Mouse (Mus musculus) urinary bladder, postnatal 10 days (tissue): Measurements from ENCODE around the gene Lck.

Experiments
- DNase-seq: peaks from one replicate; pipeline ENCODE4 v3.0.0; 2022; ENCODE audit warnings: low spot score

The Lck gene

DNA sequence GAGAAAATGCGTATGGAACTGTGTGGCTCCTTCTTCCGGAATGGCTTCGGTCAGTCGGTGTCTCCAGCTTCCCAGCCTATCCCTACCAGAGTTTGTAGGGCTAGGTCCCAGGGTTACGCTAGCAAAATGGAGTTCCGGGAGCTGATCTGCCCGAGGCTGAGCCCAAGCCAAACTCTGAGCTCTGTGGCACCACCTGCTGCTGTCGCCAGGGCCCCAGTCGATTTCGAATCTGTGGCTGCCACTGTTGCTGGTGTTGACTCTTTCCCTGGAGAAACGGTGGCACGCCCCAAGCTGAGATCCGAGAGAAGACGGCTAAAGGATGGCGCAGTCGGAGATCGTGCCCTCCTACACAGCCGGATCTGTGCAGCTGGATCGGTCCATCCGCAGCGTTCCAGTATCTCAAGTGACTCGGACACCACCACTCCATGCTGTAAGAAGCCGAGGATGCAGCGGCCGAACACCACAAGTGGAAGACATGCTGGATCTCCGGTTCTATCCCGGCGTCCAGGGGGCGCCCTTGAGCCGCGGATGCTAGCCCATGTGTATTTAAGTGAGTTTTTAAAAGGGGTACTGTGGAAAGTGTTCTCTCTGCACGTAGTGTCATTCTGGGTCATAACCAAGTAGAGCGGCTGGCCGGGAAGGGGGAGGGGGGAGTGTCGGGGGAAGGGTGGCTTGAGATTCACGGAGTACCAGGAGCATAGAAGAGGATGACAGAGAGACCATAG, 11.6 kb upstream of the Lck start:
- peak; percentile 28 for DNase-seq

- DNase-seq: no peak
Measured at GRCm38 (mm10) chr4:129584370-129584769, 10.9 kb upstream of the Lck start.

DNA sequence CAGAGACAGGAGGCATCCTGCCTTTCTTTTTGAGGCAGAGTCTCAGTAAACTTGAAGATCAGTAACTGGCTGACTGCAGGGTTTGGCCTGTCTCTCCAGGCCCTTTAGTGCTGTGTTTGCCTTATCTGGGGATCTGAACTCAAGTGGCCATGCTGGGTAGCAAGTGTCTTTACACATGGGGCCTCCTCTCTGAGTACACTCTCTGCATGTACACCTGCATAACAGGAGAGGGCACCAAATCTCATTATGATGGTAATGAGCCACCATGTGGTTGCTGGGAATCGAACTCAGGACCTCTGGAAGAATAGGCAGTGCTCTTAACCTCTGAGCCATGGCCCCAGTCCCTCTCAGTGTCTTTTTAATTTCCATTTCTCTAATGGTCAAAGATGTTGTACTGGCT, 8.8 kb upstream of the Lck start:
- DNase-seq: no peak

DNA sequence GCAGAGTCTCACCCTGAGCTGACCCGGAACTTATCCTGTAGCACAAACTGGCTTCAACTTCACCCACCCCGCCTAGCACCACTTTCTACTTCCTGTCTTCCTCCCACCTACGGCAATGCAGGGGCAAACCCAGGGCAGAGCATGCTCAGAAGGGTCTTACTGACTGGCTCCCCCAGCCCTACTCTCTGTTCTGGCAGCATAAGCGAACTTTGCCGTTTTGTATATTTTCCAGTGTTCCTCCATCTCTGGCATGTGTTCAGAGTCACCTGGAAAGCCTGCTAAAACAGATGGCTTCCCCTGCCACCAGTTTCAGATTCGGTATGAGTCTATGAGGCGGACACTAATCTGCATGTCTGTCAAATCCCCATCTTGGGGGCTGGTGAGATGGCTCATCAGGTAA, 6.9 kb upstream of the Lck start:
- DNase-seq: no peak

DNA sequence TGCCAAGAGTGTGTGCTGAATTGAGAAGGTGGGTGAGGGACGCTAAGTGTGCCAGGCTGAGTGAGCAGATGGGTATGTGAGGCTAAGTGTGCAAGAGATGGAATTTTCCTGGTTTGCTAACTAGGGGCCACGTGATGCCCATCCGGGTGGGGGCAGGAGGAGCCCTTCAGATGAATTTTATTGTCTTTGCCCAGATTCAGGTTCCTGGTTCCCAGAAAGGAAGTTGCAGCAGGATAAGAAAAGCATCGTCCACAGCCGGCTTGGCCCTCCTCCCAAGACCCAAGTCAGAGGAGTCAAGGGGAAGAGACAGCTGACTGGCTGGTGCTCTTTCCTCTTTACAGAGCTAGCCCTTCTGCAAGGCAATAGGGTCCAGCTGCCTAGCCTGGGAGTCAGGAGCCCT, 5.0 kb upstream of the Lck start, which contains the start of gene Fam167b:
TSS of gene Fam167b (minus strand) at position 84 of the 400 bp plus-strand sequence.
- no peak for DNase-seq

- no peak for DNase-seq
Measured at GRCm38 (mm10) chr4:129577688-129578087, 4.2 kb upstream of the Lck start.

- peak; percentile 33 for DNase-seq
Measured at GRCm38 (mm10) chr4:129576863-129577491, 3.5 kb upstream of the Lck start.

GRCm38 (mm10) chr4:129575171-129575844, 1.9 kb upstream of the Lck start:
- no peak for DNase-seq

DNA sequence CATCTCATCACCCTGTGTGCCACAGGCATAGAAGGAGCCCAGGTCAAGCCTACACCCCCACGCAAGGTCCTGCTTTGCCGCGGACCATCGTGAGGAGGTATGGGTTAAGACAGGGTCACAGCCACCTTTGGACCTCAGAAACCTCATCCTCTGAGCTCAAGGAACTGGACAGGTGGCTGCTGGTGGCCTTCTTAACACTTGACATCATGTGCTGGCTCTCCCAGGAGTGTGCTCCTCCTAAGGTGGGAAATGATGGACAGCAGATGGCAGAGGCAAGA, 409 bp downstream of the Lck start:
- DNase-seq: no peak

DNA sequence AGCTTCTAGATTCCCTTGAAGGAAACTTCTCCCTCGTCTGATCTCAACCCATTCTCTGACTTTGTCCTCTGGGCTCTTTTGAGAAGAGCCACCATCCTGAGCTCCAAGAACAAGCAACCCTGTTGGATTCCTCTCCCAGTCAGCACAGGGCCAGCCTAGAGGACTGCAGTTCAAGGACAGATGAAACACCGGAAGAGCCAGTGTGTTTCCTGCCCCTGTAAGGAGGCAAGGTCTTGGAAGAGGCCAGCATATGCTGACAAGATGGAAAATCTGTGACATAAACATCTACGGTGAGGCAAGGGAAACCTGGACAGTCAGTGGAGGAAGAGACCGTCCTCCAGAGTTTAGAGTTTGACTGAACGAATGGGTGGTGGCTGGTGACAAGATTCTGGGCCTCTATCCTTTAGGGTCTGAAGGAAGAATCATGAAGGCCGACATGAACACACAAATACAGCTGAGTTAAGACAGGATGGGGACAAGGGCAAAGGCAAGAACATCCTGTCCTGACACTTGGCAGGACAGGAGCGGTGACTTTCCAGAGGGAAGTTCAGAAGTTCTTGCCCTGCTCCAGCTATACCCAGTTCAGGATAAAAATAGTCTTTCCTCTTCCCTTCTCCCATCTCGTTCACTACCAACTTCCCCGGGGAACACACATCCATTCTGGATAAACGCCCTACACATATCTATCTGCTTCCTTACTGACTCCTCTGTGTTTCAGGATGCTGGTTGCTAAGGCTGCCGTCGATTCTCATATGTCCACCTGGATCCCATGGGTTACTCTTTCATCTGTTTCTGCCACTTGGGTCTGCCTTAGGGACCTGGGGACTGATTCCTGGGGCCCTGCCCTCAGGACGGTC, 977 bp downstream of the Lck start:
- no peak for DNase-seq

GRCm38 (mm10) chr4:129571551-129572084, 1.8 kb downstream of the Lck start:
- DNase-seq: no peak

GRCm38 (mm10) chr4:129570028-129570427, 3.4 kb downstream of the Lck start:
- DNase-seq: no peak

GRCm38 (mm10) chr4:129568366-129568765, 5.1 kb downstream of the Lck start:
- no peak for DNase-seq

GRCm38 (mm10) chr4:129565139-129565538, 8.3 kb downstream of the Lck start:
- no peak for DNase-seq

- no peak for DNase-seq
Measured at GRCm38 (mm10) chr4:129563718-129564117, 9.7 kb downstream of the Lck start.

DNA sequence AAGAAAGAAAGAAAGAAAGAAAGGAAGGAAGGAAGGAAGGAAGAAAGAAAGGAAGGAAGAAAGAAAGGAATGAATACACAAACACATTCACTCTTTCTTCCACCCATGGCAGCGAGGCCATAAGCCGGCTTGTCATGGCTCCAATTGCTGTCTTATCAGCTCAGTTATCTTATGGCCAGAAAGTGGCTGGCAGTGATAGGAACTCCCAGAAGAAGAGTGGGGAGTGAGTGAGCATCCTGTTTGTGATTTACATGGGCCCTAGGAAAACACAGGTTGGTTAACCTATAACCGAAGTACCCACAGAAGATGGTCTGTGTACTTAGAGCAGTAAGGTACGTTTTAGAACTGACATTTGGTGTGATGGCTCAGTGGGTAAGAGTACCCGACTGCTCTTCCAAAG, 12.3 kb downstream of the Lck start:
- no peak for DNase-seq

GRCm38 (mm10) chr4:129558321-129558955, 15.0 kb downstream of the Lck start:
- no peak for DNase-seq

- no peak for DNase-seq
Measured at GRCm38 (mm10) chr4:129557256-129557808, 16.1 kb downstream of the Lck start.

DNA sequence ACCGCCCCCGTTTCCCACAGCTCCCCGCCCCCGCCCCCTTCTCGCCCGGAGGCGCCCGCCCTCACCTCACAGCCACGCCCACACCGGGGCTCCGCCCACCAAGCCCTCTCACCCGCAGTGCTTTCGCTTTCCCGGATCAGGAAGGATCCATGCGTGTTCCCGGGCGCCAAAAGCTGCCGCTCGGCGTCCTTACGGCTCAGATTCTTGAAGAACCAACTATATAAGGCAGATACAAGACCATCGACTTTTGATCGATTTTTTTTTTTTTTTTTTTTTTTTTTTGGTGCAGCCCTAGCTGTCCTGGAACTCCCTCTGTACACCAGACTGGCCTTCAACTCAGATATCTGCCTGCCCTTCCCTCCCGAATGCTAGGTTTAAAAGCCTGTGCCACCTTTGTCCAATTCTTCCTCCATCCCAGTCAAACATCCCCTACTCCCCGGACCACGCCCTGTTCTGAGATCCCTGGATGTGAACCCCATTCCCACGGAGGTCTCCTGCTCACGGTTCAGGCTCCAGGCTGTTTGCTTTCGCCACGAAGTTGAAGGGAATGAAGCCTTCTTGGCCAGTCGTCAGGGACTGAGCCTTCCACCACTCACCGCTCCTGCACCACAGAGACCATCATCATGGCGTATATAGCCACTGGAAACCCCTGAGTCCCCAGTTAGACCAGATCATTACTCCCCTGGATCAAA, 16.8 kb downstream of the Lck start:
- DNase-seq: peak; percentile 67

DNA sequence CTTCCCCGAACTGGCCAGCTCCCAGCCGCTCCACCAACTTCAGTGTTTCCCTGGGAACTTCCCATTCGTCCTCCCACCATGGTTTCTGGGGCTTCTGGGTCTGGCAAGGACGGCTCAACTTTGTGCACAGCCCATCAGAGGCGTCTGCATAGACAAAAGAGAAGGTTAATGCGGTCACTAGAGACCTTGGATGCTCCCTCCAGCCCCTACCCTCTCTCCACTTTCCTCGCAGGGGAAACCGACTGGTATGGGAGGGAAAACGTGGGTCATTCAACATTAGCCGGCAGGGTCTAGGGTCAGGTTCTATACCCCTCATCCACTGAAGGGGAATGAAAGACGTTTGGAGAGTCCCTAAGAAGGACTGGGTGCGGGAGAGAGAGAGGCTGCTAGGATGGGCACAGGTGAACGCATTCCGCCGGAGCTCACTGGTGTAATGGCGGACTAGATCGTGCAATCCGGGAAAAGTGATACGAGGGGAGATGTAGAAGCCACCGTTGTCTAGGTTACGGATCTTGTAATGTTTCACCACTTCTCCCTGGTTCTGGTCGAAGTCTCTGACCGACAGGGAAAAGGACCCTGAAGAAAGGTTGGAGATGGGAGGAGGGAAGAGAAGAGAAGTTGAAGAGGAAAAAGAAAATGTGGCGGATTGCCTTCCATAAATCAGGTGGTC, 17.4 kb downstream of the Lck start:
- DNase-seq: no peak
